Mouse (Mus musculus) G1E (cell line): ENCODE measurements around the gene Atp6v1f.

Source experiments
- CTCF ChIP-seq: IDR thresholded peaks from 2 replicates; pipeline ENCODE4 v1.5.1; 2012; ENCODE audit warnings: low read depth, low read length, inconsistent platforms, mixed read lengths
- GATA1 ChIP-seq: IDR thresholded peaks from 2 replicates; pipeline ENCODE4 v1.6.1; 2012; ENCODE audit warnings: borderline replicate concordance, low read length, inconsistent platforms, mixed read lengths
- GATA2 ChIP-seq: IDR thresholded peaks from 2 replicates; pipeline ENCODE4 v1.6.1; 2012; ENCODE audit warnings: low read depth, low read length, inconsistent platforms, borderline replicate concordance
- POLR2AphosphoS5 ChIP-seq: IDR thresholded peaks from 2 replicates; pipeline ENCODE4 v1.6.1; 2012; ENCODE audit warnings: low read depth, low read length, inconsistent platforms; ENCODE audit not compliant: insufficient replicate concordance
- TAL1 ChIP-seq: conservative IDR thresholded peaks from 2 replicates; pipeline ENCODE4 v1.6.1; 2012; ENCODE audit warnings: low read depth, low read length, inconsistent platforms, mixed read lengths

GRCm38 (mm10) chr6:29494101-29494500 lies 26.6 kb downstream of the Atp6v1f start:
- TF ChIP-seq CTCF (no peak), TAL1 (no peak), POLR2AphosphoS5 (no peak), GATA2 (no peak), GATA1 (no peak)
